Mouse (Mus musculus) ES-Bruce4 (cell line): Measurements from ENCODE around the gene Slc29a3.

Experiments
- CTCF ChIP-seq: IDR thresholded peaks from one replicate; pipeline ENCODE4 v1.8.1; 2011; ENCODE audit warnings: low read depth, low read length
- POLR2A ChIP-seq: IDR thresholded peaks from one replicate; pipeline ENCODE4 v1.8.1; 2011; ENCODE audit warnings: low read length; ENCODE audit not compliant: insufficient read depth

GRCm38 (mm10) chr10:60687011-60687776 is 65.4 kb downstream of the Slc29a3 start:
- TF ChIP-seq CTCF, result peak; percentile 63
- TF ChIP-seq POLR2A, result no peak
